Mouse (Mus musculus) spleen, adult 2 months (tissue): ENCODE data around the gene Rab30. TPM values are rescaled to one million over a fixed set of nuclear protein-coding genes. Genes with fewer than 3 reads are reported as not detected.

Experiments used
- DNase-seq, 2 experiments: peaks; one replicate each; pipeline versions ENCODE4 v3.0.0 to v3.0.0-alpha.2; 2012 to 2021; ENCODE audit warnings: low spot score in 2 of 2, low read depth in 1 of 2
- H3K27ac ChIP-seq: fragments of 200-500 bp; 2 replicates; pipeline ENCODE4 v1.5.1; 2012; ENCODE audit warnings: low read length, inconsistent platforms; ENCODE audit not compliant: insufficient read depth
- H3K27me3 ChIP-seq: fragments of 200-500 bp; 2 replicates; pipeline ENCODE4 v1.6.1; 2012; ENCODE audit warnings: mild to moderate bottlenecking, moderate library complexity, low read length, inconsistent platforms; ENCODE audit not compliant: control insufficient read depth, insufficient read depth
- H3K36me3 ChIP-seq: fragments of 200-500 bp; 2 replicates; pipeline ENCODE4 v1.6.1; 2012; ENCODE audit warnings: mild to moderate bottlenecking, low read length, inconsistent platforms; ENCODE audit not compliant: control insufficient read depth, insufficient read depth
- H3K4me1 ChIP-seq: fragments of 200-500 bp; 2 replicates; pipeline ENCODE4 v1.6.1; 2011; ENCODE audit warnings: inconsistent platforms; ENCODE audit not compliant: control insufficient read depth, insufficient read depth, insufficient read length
- H3K4me3 ChIP-seq: fragments of 200-500 bp; 2 replicates; pipeline ENCODE4 v1.5.1; 2011; ENCODE audit warnings: mild to moderate bottlenecking, inconsistent platforms; ENCODE audit not compliant: insufficient read depth, insufficient read length; ENCODE audit errors: extremely low read depth
- CTCF ChIP-seq: fragments of 200-500 bp; IDR thresholded peaks from 2 replicates; pipeline ENCODE4 v1.5.1; 2011; ENCODE audit warnings: mild to moderate bottlenecking, inconsistent platforms; ENCODE audit not compliant: insufficient read depth, insufficient read length, insufficient replicate concordance; ENCODE audit errors: extremely low read depth
- POLR2A ChIP-seq: fragments of 200-500 bp; IDR thresholded peaks from 2 replicates; pipeline ENCODE4 v1.6.1; 2011; ENCODE audit warnings: low read depth, low read length, inconsistent platforms
- WGBS: fragments of 180-500 bp; shearing (Covaris S2); methylation state at CpG from one replicate; pipeline ENCODE4 v1.1.7; 2018; 5-methylcytosine and 5-hydroxymethylcytosine counted together
- polyA plus RNA-seq: library from polyadenylated mRNA; depleted of rRNA; stranded (reverse); fragments of >200 nt; gene quantifications from 2 replicates; pipeline ENCODE4 v1.2.3, GENCODE M21; 2012

Rab30 gene
- polyA plus RNA-seq, 1 experiment, result 4.2 TPM

DNA sequence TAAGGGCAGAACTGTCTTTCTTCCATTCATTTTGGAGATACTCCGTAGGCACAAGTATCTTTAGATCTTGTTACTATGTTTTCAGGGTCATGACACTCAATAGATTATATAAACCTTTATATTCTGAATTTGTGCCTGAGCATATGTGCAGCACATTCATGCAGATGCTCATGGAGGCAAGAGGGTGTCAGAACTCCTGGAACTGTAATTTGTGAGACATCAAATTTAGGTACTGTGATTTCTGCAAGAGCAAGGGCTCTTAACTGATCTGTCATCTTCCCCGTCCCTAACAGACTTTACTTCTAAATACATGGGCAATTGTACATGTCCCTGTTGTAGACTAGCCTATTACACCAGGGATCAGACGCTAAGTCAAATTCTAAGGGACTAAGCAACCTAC, 10.4 kb upstream of the Rab30 start:
- Histone ChIP-seq H3K27ac (no peak overlapping the region), H3K36me3 (peaks cover 3% of the 10 kb centered on the region; the same call in 1 of the 2 replicates), H3K27me3 (no peaks in the 10 kb centered on the region), H3K4me3 (no peak overlapping the region), H3K4me1 (no peaks in the 10 kb centered on the region)
- TF ChIP-seq POLR2A (no peak), CTCF (no peak)
- DNase-seq, result no peak
- 61% methylated on average over 3 of the region's 3 CpGs for WGBS

DNA sequence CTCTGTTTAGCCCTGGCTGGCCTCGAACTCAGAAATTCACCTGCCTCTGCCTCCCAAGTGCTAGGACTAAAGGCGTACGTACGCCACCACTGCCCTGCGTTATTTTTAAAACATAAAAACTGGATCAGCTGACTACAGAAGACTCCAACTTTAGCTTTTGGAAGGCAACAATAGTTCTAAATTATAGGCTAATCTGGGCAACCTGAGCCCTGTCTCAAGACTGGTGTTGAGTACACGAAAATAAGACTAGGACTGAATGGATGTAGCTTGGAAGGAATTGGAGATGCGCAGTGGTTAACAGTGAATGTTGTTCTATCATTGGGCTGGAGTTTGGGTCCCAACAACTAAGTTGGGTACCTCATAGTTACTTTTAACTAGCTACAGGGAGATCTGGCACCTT, 9.3 kb upstream of the Rab30 start:
- H3K36me3 ChIP-seq, result peaks cover 4% of the 10 kb centered on the region
- no peak overlapping the region for H3K4me3 ChIP-seq
- H3K4me1 ChIP-seq, result no peaks in the 10 kb centered on the region
- TF ChIP-seq POLR2A, result no peak
- no peak for TF ChIP-seq CTCF
- WGBS, result 94% methylated on average over 7 of the region's 7 CpGs
- no peaks in the 10 kb centered on the region for H3K27me3 ChIP-seq
- no peak for DNase-seq
- no peak overlapping the region for H3K27ac ChIP-seq

GRCm38 (mm10) chr7:92737560-92737959, 3.8 kb upstream of the Rab30 start:
- H3K27me3 ChIP-seq, result 0 out of 2 replicates have a peak, but pooled peaks cover 3% of the 10 kb centered on the region
- peaks cover 9% of the 10 kb centered on the region for H3K36me3 ChIP-seq
- 82% methylated on average over 1 of the region's 1 CpGs for WGBS
- DNase-seq, result no peak
- no peak overlapping the region for H3K27ac ChIP-seq
- no peak overlapping the region for H3K4me3 ChIP-seq
- TF ChIP-seq CTCF (no peak), POLR2A (no peak)
- peaks cover 3% of the 10 kb centered on the region for H3K4me1 ChIP-seq

GRCm38 (mm10) chr7:92739956-92740355, 1.4 kb upstream of the Rab30 start:
- Histone ChIP-seq H3K27ac (no peak overlapping the region), H3K27me3 (peaks cover 9% of the 10 kb centered on the region; the same call in 1 of the 2 replicates), H3K4me3 (no peak overlapping the region), H3K36me3 (peaks cover 9% of the 10 kb centered on the region), H3K4me1 (peaks cover 3% of the 10 kb centered on the region)
- DNase-seq, result no peak
- TF ChIP-seq CTCF (no peak), POLR2A (no peak)
- WGBS, result 54% methylated on average over 6 of the region's 6 CpGs

GRCm38 (mm10) chr7:92740411-92741115, 840 bp upstream of the Rab30 start:
- TF ChIP-seq POLR2A (no peak), CTCF (no peak)
- Histone ChIP-seq H3K4me3 (peak overlapping the region; percentile 90), H3K4me1 (peaks cover 3% of the 10 kb centered on the region), H3K27ac (peak overlapping the region; percentile 91), H3K27me3 (peaks cover 9% of the 10 kb centered on the region; the same call in 1 of the 2 replicates), H3K36me3 (peaks cover 9% of the 10 kb centered on the region)
- no peak for DNase-seq
- WGBS, result 2% methylated on average over 23 of the region's 23 CpGs

- Histone ChIP-seq H3K4me1 (peaks cover 3% of the 10 kb centered on the region), H3K27me3 (peaks cover 9% of the 10 kb centered on the region; the same call in 1 of the 2 replicates), H3K4me3 (peak overlapping the region; percentile 57), H3K36me3 (peaks cover 6% of the 10 kb centered on the region), H3K27ac (0 out of 2 replicates have a peak overlapping the region, but pooled peaks have one; percentile 6)
- TF ChIP-seq CTCF (no peak), POLR2A (no peak)
- peak in 1 of 2 experiments; percentile 21 for DNase-seq
- under 1% methylated on average over 9 of the region's 9 CpGs for WGBS
Measured at GRCm38 (mm10) chr7:92741861-92742249, 452 bp downstream of the Rab30 start.

GRCm38 (mm10) chr7:92742341-92742741, 938 bp downstream of the Rab30 start:
- no peak for DNase-seq
- Histone ChIP-seq H3K27ac (no peak overlapping the region), H3K36me3 (peaks cover 4% of the 10 kb centered on the region; the same call in 1 of the 2 replicates), H3K4me1 (peaks cover 3% of the 10 kb centered on the region), H3K27me3 (peaks cover 9% of the 10 kb centered on the region; the same call in 1 of the 2 replicates), H3K4me3 (peak overlapping the region; percentile 57; the same call in 1 of the 2 replicates)
- TF ChIP-seq POLR2A (no peak), CTCF (no peak)
- WGBS, result 1% methylated on average over 16 of the region's 16 CpGs
